Mouse (Mus musculus): ENCODE data around the gene Zfp651. TPM values are rescaled to one million over a fixed set of nuclear protein-coding genes. Genes with fewer than 3 reads are reported as not detected.

Zfp651 gene
- 7.1 and 7.8 TPM in 2 replicates for polyA plus RNA-seq (2014; fragmentation: Nextera tagmentation; extraction: Ambion mirVana)

- Histone ChIP-seq H3K27me3 (ENCODE audit: control insufficient read depth, insufficient read depth, low read length) (no peaks in the 10 kb centered on the region; the same call in 1 of the 2 replicates), H3K9ac (ENCODE audit: low read depth, low read length) (peak within 1 kb of the TSS; percentile 92), H3K9me3 (replicated peaks; ENCODE audit: control insufficient read depth, low read length) (no peaks in the 10 kb centered on the region), H3K4me2 (peak within 1 kb of the TSS; percentile 95), H3K36me3 (ENCODE audit: control insufficient read depth, insufficient read depth, low read length) (peaks cover 23% of the 10 kb centered on the region), H3K27ac (ENCODE audit: low read depth, low read length) (peak within 1 kb of the TSS; percentile 93), H3K4me3 (ENCODE audit: low read depth, low read length) (peak within 1 kb of the TSS; percentile 84), H3K4me1 (ENCODE audit: control insufficient read depth, insufficient read depth, low read length) (peaks cover 30% of the 10 kb centered on the region)
- peak; percentile 61 for ATAC-seq (replicated peaks; ENCODE audit: insufficient number of reproducible peaks, low FRiP score, low TSS enrichment)
- under 1% methylated on average over 87 of the region's 97 CpGs for WGBS (ENCODE audit: insufficient replicate concordance)
These were observed at the start of gene Zfp651 for GRCm38 (mm10) chr9:121759091-121760081. Zfp651 (plus strand) TSS chr9:121759330.

GRCm38 (mm10) chr9:121709898-121710583 is 49.1 kb upstream of the Zfp651 start, which contains the start of gene Ss18l2:
Ss18l2 (plus strand) TSS chr9:121710329.
- 4% methylated on average over 37 of the region's 37 CpGs for WGBS (ENCODE audit: insufficient replicate concordance)

GRCm38 (mm10) chr9:121710584-121710975 is 48.5 kb upstream of the Zfp651 start:
- WGBS (ENCODE audit: insufficient replicate concordance), result 0% methylated on average over 18 of the region's 18 CpGs
- H3K4me1 ChIP-seq (ENCODE audit: control insufficient read depth, insufficient read depth, low read length), result peaks cover 17% of the 10 kb centered on the region
- H3K4me3 ChIP-seq (ENCODE audit: low read depth, low read length), result peak overlapping the region; percentile 95
- ATAC-seq (replicated peaks; ENCODE audit: insufficient number of reproducible peaks, low FRiP score, low TSS enrichment), result peak; percentile 37; the same call in 1 of the 2 replicates
- H3K9ac ChIP-seq (ENCODE audit: low read depth, low read length), result peak overlapping the region; percentile 97
- no peaks in the 10 kb centered on the region for H3K9me3 ChIP-seq (replicated peaks; ENCODE audit: control insufficient read depth, low read length)
- peak overlapping the region; percentile 99 for H3K27ac ChIP-seq (ENCODE audit: low read depth, low read length)
- no peaks in the 10 kb centered on the region for H3K27me3 ChIP-seq (ENCODE audit: control insufficient read depth, insufficient read depth, low read length)
- H3K4me2 ChIP-seq, result peak overlapping the region; percentile 82
- peaks cover 3% of the 10 kb centered on the region; the same call in 1 of the 2 replicates for H3K36me3 ChIP-seq (ENCODE audit: control insufficient read depth, insufficient read depth, low read length)

More at GRCm38 (mm10) chr9:121709898-121710583, 49.1 kb upstream of the Zfp651 start, which contains the start of gene Ss18l2:
- Histone ChIP-seq H3K27ac (ENCODE audit: low read depth, low read length) (peak within 1 kb of the TSS; percentile 99), H3K9ac (ENCODE audit: low read depth, low read length) (peak within 1 kb of the TSS; percentile 97), H3K4me3 (ENCODE audit: low read depth, low read length) (peak within 1 kb of the TSS; percentile 95), H3K36me3 (ENCODE audit: control insufficient read depth, insufficient read depth, low read length) (peaks cover 3% of the 10 kb centered on the region; the same call in 1 of the 2 replicates), H3K27me3 (ENCODE audit: control insufficient read depth, insufficient read depth, low read length) (no peaks in the 10 kb centered on the region), H3K4me1 (ENCODE audit: control insufficient read depth, insufficient read depth, low read length) (peaks cover 22% of the 10 kb centered on the region), H3K4me2 (peak within 1 kb of the TSS; percentile 82), H3K9me3 (replicated peaks; ENCODE audit: control insufficient read depth, low read length) (no peaks in the 10 kb centered on the region)
- peak; percentile 99 for ATAC-seq (replicated peaks; ENCODE audit: insufficient number of reproducible peaks, low FRiP score, low TSS enrichment)

- Histone ChIP-seq H3K27me3 (ENCODE audit: control insufficient read depth, insufficient read depth, low read length) (no peaks in the 10 kb centered on the region), H3K9ac (ENCODE audit: low read depth, low read length) (no peak overlapping the region), H3K9me3 (replicated peaks; ENCODE audit: control insufficient read depth, low read length) (no peaks in the 10 kb centered on the region), H3K27ac (ENCODE audit: low read depth, low read length) (no peak overlapping the region), H3K36me3 (ENCODE audit: control insufficient read depth, insufficient read depth, low read length) (peaks cover 3% of the 10 kb centered on the region; the same call in 1 of the 2 replicates), H3K4me3 (ENCODE audit: low read depth, low read length) (no peak overlapping the region), H3K4me1 (ENCODE audit: control insufficient read depth, insufficient read depth, low read length) (peaks cover 8% of the 10 kb centered on the region), H3K4me2 (no peak overlapping the region)
- ATAC-seq (replicated peaks; ENCODE audit: insufficient number of reproducible peaks, low FRiP score, low TSS enrichment), result no peak
- WGBS (ENCODE audit: insufficient replicate concordance), result 76% methylated on average over 2 of the region's 2 CpGs
These were observed 42.1 kb upstream of the Zfp651 start for GRCm38 (mm10) chr9:121717048-121717447.

- WGBS (ENCODE audit: insufficient replicate concordance), result 64% methylated on average over 15 of the region's 15 CpGs
- H3K4me1 ChIP-seq (ENCODE audit: control insufficient read depth, insufficient read depth, low read length), result peaks cover 7% of the 10 kb centered on the region
- H3K27me3 ChIP-seq (ENCODE audit: control insufficient read depth, insufficient read depth, low read length), result no peaks in the 10 kb centered on the region
- peak overlapping the region; percentile 82 for H3K4me2 ChIP-seq
- peak overlapping the region; percentile 85 for H3K9ac ChIP-seq (ENCODE audit: low read depth, low read length)
- no peak for ATAC-seq (replicated peaks; ENCODE audit: insufficient number of reproducible peaks, low FRiP score, low TSS enrichment)
- peak overlapping the region; percentile 81 for H3K4me3 ChIP-seq (ENCODE audit: low read depth, low read length)
- H3K36me3 ChIP-seq (ENCODE audit: control insufficient read depth, insufficient read depth, low read length), result no peaks in the 10 kb centered on the region
- H3K27ac ChIP-seq (ENCODE audit: low read depth, low read length), result peak overlapping the region; percentile 96
- H3K9me3 ChIP-seq (replicated peaks; ENCODE audit: control insufficient read depth, low read length), result no peaks in the 10 kb centered on the region
These were observed 40.9 kb upstream of the Zfp651 start for GRCm38 (mm10) chr9:121718070-121718705.

GRCm38 (mm10) chr9:121718792-121719318 is 40.3 kb upstream of the Zfp651 start, which contains the start of gene Nktr:
Nktr (plus strand) TSS chr9:121719169.
- Histone ChIP-seq H3K36me3 (ENCODE audit: control insufficient read depth, insufficient read depth, low read length) (no peaks in the 10 kb centered on the region), H3K9me3 (replicated peaks; ENCODE audit: control insufficient read depth, low read length) (no peaks in the 10 kb centered on the region), H3K4me2 (peak within 1 kb of the TSS; percentile 88), H3K27me3 (ENCODE audit: control insufficient read depth, insufficient read depth, low read length) (no peaks in the 10 kb centered on the region), H3K4me1 (ENCODE audit: control insufficient read depth, insufficient read depth, low read length) (peaks cover 7% of the 10 kb centered on the region), H3K27ac (ENCODE audit: low read depth, low read length) (peak within 1 kb of the TSS; percentile 96), H3K4me3 (ENCODE audit: low read depth, low read length) (peak within 1 kb of the TSS; percentile 81), H3K9ac (ENCODE audit: low read depth, low read length) (peak within 1 kb of the TSS; percentile 93)
- peak; percentile 99 for ATAC-seq (replicated peaks; ENCODE audit: insufficient number of reproducible peaks, low FRiP score, low TSS enrichment)
- under 1% methylated on average over 56 of the region's 61 CpGs for WGBS (ENCODE audit: insufficient replicate concordance)

GRCm38 (mm10) chr9:121719347-121720331 is 39.5 kb upstream of the Zfp651 start:
- peak; percentile 77 for ATAC-seq (replicated peaks; ENCODE audit: insufficient number of reproducible peaks, low FRiP score, low TSS enrichment)
- peak overlapping the region; percentile 96 for H3K27ac ChIP-seq (ENCODE audit: low read depth, low read length)
- no peaks in the 10 kb centered on the region for H3K36me3 ChIP-seq (ENCODE audit: control insufficient read depth, insufficient read depth, low read length)
- WGBS (ENCODE audit: insufficient replicate concordance), result under 1% methylated on average over 74 of the region's 87 CpGs
- peak overlapping the region; percentile 93 for H3K9ac ChIP-seq (ENCODE audit: low read depth, low read length)
- H3K4me1 ChIP-seq (ENCODE audit: control insufficient read depth, insufficient read depth, low read length), result peaks cover 7% of the 10 kb centered on the region
- H3K4me3 ChIP-seq (ENCODE audit: low read depth, low read length), result peak overlapping the region; percentile 81
- no peaks in the 10 kb centered on the region for H3K9me3 ChIP-seq (replicated peaks; ENCODE audit: control insufficient read depth, low read length)
- H3K27me3 ChIP-seq (ENCODE audit: control insufficient read depth, insufficient read depth, low read length), result no peaks in the 10 kb centered on the region
- H3K4me2 ChIP-seq, result peak overlapping the region; percentile 88

Data from heart, embryonic 11.5 days (tissue).